Mouse (Mus musculus) CH12.LX (cell line): ENCODE measurements around the gene Sirpb1c. TPM values are rescaled to one million over a fixed set of nuclear protein-coding genes. Genes with fewer than 3 reads are reported as not detected.
"Not testable (repeated sequence)": the region's sequence is repeated elsewhere in the genome, so short reads cannot be mapped to it uniquely, and the experiment has no call there.

ENCODE experiments used
- DNase-seq: peaks from one replicate; pipeline ENCODE4 v3.0.0-alpha.2; 2013; ENCODE audit errors: extremely low read depth
- H3K27ac ChIP-seq: 2 replicates; pipeline ENCODE4 v1.5.1; 2012; ENCODE audit warnings: low read depth, mild to moderate bottlenecking, control low read depth, moderate library complexity; ENCODE audit not compliant: insufficient read depth
- H3K27me3 ChIP-seq: replicated peaks from 2 replicates; pipeline ENCODE3; 2012; ENCODE audit warnings: inconsistent platforms
- H3K36me3 ChIP-seq, 2 experiments: replicated peaks in 1 of 2; 2 replicates each; pipeline versions ENCODE3 to v1.6.1; 2012; ENCODE audit warnings: inconsistent platforms in 1 of 2, low read length in 1 of 2, mild to moderate bottlenecking in 1 of 2, mixed read lengths in 1 of 2, moderate library complexity in 1 of 2; ENCODE audit not compliant: control insufficient read depth in 1 of 2, insufficient read depth in 1 of 2
- H3K4me1 ChIP-seq, 2 experiments: 2 replicates each; pipeline ENCODE4 v1.6.1; 2012; ENCODE audit warnings: inconsistent platforms in 1 of 2, moderate library complexity in 1 of 2; ENCODE audit not compliant: insufficient read depth in 2 of 2, control insufficient read depth in 1 of 2
- H3K4me2 ChIP-seq: 2 replicates; pipeline ENCODE4 v1.6.1; 2012; ENCODE audit warnings: low read depth, mild to moderate bottlenecking, control low read depth; ENCODE audit not compliant: poor library complexity, insufficient read depth, severe bottlenecking
- H3K4me3 ChIP-seq, 3 experiments: fragments of 150-350 bp in 1 of 3; sonication (generic) in 1 of 3; replicated peaks in 1 of 3; 2 replicates each; pipeline versions ENCODE3 to v1.5.1; 2011 to 2012; ENCODE audit warnings: low read depth in 2 of 3, low read length in 2 of 3, mild to moderate bottlenecking in 2 of 3, moderate library complexity in 2 of 3, control low read depth in 1 of 3, improper control_type of control experiment in 1 of 3, inconsistent platforms in 1 of 3, mixed read lengths in 1 of 3; ENCODE audit not compliant: poor library complexity in 1 of 3
- H3K79me2 ChIP-seq: replicated peaks from 2 replicates; pipeline ENCODE4 v1.6.1; 2012; ENCODE audit warnings: mild to moderate bottlenecking, moderate library complexity; ENCODE audit not compliant: control insufficient read depth, poor library complexity, insufficient read depth, severe bottlenecking; ENCODE audit errors: extremely low read depth
- H3K9ac ChIP-seq: 2 replicates; pipeline ENCODE4 v1.6.1; 2012; ENCODE audit warnings: low read depth, mild to moderate bottlenecking, control low read depth, moderate library complexity; ENCODE audit not compliant: insufficient read depth
- H3K9me3 ChIP-seq: replicated peaks from 2 replicates; pipeline ENCODE3; 2012; ENCODE audit warnings: low read length, inconsistent platforms, mixed read lengths
- CHD1 ChIP-seq: IDR thresholded peaks from 2 replicates; pipeline ENCODE4 v1.6.1; 2012; ENCODE audit warnings: low read depth, low read length, improper control_type of control experiment, inconsistent platforms
- CTCF ChIP-seq, 2 experiments: IDR thresholded peaks in 1 of 2; conservative IDR thresholded peaks in 1 of 2; 2 replicates each; pipeline ENCODE4 v1.5.1; 2011 to 2012; ENCODE audit warnings: low read depth in 2 of 2, low read length in 2 of 2, improper control_type of control experiment in 1 of 2, inconsistent platforms in 1 of 2, mild to moderate bottlenecking in 1 of 2, moderate library complexity in 1 of 2
- E2F4 ChIP-seq: IDR thresholded peaks from 2 replicates; pipeline ENCODE4 v1.6.1; 2011; ENCODE audit warnings: low read depth, low read length, improper control_type of control experiment; ENCODE audit not compliant: insufficient replicate concordance
- EP300 ChIP-seq: IDR thresholded peaks from 2 replicates; pipeline ENCODE4 v1.6.1; 2011; ENCODE audit warnings: low read length, improper control_type of control experiment
- GABPA ChIP-seq: IDR thresholded peaks from 2 replicates; pipeline ENCODE4 v1.6.1; 2012; ENCODE audit warnings: low read depth, low read length, improper control_type of control experiment, inconsistent platforms; ENCODE audit not compliant: insufficient replicate concordance
- JUN ChIP-seq: IDR thresholded peaks from 2 replicates; pipeline ENCODE4 v1.6.1; 2011; ENCODE audit warnings: low read depth, mild to moderate bottlenecking, low read length, improper control_type of control experiment, moderate library complexity; ENCODE audit not compliant: insufficient read depth
- KAT2A ChIP-seq: IDR thresholded peaks from 2 replicates; pipeline ENCODE4 v1.6.1; 2012; ENCODE audit warnings: low read length, improper control_type of control experiment, inconsistent platforms; ENCODE audit not compliant: insufficient replicate concordance
- MXI1 ChIP-seq: IDR thresholded peaks from 2 replicates; pipeline ENCODE4 v1.6.1; 2011; ENCODE audit warnings: mild to moderate bottlenecking, low read depth, low read length, improper control_type of control experiment
- MYC ChIP-seq: IDR thresholded peaks from 2 replicates; pipeline ENCODE4 v1.6.1; 2011; ENCODE audit warnings: low read depth, mild to moderate bottlenecking, improper control_type of control experiment, low read length
- NELFE ChIP-seq: IDR thresholded peaks from 2 replicates; pipeline ENCODE4 v1.6.1; 2011; ENCODE audit warnings: low read depth, low read length, improper control_type of control experiment
- PAX5 ChIP-seq: IDR thresholded peaks from 2 replicates; pipeline ENCODE4 v1.6.1; 2012; ENCODE audit warnings: low read length, inconsistent platforms, mixed read lengths
- POLR2AphosphoS2 ChIP-seq: IDR thresholded peaks from 2 replicates; pipeline ENCODE4 v1.6.1; 2011; ENCODE audit warnings: low read depth, low read length, improper control_type of control experiment
- RCOR1 ChIP-seq: conservative IDR thresholded peaks from 2 replicates; pipeline ENCODE4 v1.6.1; 2012; ENCODE audit warnings: low read depth, mild to moderate bottlenecking, inconsistent platforms, low read length, improper control_type of control experiment
- SMC3 ChIP-seq: IDR thresholded peaks from 2 replicates; pipeline ENCODE4 v1.6.1; 2011; ENCODE audit warnings: low read depth, low read length, improper control_type of control experiment
- TCF12 ChIP-seq: IDR thresholded peaks from 2 replicates; pipeline ENCODE4 v1.6.1; 2014; ENCODE audit warnings: low read depth, mild to moderate bottlenecking, inconsistent platforms, low read length, improper control_type of control experiment
- USF2 ChIP-seq: conservative IDR thresholded peaks from 2 replicates; pipeline ENCODE4 v1.6.1; 2011; ENCODE audit warnings: low read depth, low read length, improper control_type of control experiment
- ZKSCAN1 ChIP-seq: IDR thresholded peaks from 2 replicates; pipeline ENCODE4 v1.6.1; 2012; ENCODE audit warnings: low read depth, inconsistent platforms, low read length, improper control_type of control experiment, borderline replicate concordance
- dilution Hi-C: fragments of 300-500 bp; cut with MboI; formaldehyde crosslinking; loops from 2 replicates; pipeline ENCODE4 v1.14.3; 2020; ENCODE audit warnings: low sequenced_read_pairs; ENCODE audit not compliant: extremely low pct_unique_long_range_greater_than_20kb, extremely low pct_ligation_motif_present
- in situ Hi-C: fragments of 300-500 bp; cut with MboI; formaldehyde crosslinking; loops from 3 replicates; pipeline ENCODE4 v1.14.3; 2019; ENCODE audit warnings: low sequenced_read_pairs, low pct_ligation_motif_present, low pct_unique_long_range_greater_than_20kb, mixed read lengths
- polyA plus RNA-seq: library from polyadenylated mRNA; unstranded; fragments of >175 nt; gene quantifications from 2 replicates; pipeline ENCODE4 v1.2.1, GENCODE M21; 2012; ENCODE audit warnings: low read depth; ENCODE audit not compliant: insufficient read length
- total RNA-seq, 2 experiments: library from RNA; depleted of rRNA; stranded (reverse); fragments of 300-350 nt in 1 of 2; fragments of >200 nt in 1 of 2; gene quantifications; 2 replicates each; pipeline ENCODE4 v1.2.3; 2012 to 2014

Gene Sirpb1c
- not detected in 2 replicates for total RNA-seq (2012; rRNA removed)
- not detected in 2 replicates for total RNA-seq (2014; rRNA removed)
- polyA plus RNA-seq = not detected in 2 replicates

DNA sequence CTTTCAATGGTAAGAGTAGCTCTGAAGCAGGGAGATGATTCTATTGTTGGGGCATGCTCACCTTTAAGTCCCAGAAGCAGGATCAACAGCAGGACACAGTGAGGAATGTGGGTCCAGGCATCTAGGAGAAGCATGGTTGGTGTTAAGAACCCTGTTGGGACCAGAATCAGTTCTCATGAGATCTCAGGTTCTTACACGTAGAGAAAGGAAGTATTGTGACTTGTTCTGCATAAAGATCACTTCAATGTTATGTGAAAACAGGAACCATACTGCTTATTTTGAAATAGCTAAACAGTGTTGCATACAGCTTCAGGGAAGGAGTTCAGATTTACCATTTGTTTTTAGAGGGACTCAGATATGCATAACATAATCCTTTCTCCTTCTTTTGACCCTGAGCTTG lies at the start of gene Sirpb1c:
TSS of gene Sirpb1c (minus strand) at position 249 of the 400 bp plus-strand sequence.
- not testable (repeated sequence) for H3K9ac ChIP-seq, DNase-seq

DNA sequence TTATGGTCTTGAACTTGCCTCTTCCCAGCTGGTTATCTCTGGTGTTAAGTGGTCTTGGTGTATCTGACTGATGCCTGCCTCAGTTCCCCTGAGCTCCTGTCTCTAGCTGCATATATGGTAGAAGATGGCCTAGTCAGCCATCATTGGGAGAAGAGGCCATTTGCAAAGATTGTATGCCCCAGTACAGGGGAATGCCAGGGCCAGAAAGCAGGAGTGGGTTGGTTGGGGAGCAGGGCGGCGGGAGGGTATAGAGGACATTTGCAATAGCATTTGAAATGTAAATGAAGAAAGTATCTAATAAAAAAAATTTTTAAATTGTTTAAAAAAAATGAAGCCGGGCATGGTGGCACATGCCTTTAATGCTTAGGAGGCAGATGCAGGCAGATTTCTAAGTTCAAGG lies 38.1 kb upstream of the Sirpb1c start:
- H3K27me3 ChIP-seq = no peaks in the 10 kb centered on the region
- in situ Hi-C loops = no loop called here
- no peak for DNase-seq
- dilution Hi-C loops = no loop called here
- TF ChIP-seq POLR2AphosphoS2 (no peak), RCOR1 (no peak), GABPA (no peak), KAT2A (no peak)
- H3K4me2 ChIP-seq = no peak overlapping the region
- no peaks in the 10 kb centered on the region for H3K4me1 ChIP-seq
- H3K4me3 ChIP-seq = no peak overlapping the region
- no peak overlapping the region for H3K27ac ChIP-seq
- H3K9me3 ChIP-seq = no peaks in the 10 kb centered on the region
- H3K36me3 ChIP-seq = no peaks in the 10 kb centered on the region
- H3K9ac ChIP-seq = no peak overlapping the region
- H3K79me2 ChIP-seq = no peaks in the 10 kb centered on the region

More for the DNA sequence above, at the start of gene Sirpb1c:
- H3K4me3 ChIP-seq, in situ Hi-C loops, H3K9me3 ChIP-seq, H3K27me3 ChIP-seq, H3K4me2 ChIP-seq, dilution Hi-C loops, H3K4me1 ChIP-seq, H3K27ac ChIP-seq, H3K36me3 ChIP-seq, H3K79me2 ChIP-seq: not testable (repeated sequence)

DNA sequence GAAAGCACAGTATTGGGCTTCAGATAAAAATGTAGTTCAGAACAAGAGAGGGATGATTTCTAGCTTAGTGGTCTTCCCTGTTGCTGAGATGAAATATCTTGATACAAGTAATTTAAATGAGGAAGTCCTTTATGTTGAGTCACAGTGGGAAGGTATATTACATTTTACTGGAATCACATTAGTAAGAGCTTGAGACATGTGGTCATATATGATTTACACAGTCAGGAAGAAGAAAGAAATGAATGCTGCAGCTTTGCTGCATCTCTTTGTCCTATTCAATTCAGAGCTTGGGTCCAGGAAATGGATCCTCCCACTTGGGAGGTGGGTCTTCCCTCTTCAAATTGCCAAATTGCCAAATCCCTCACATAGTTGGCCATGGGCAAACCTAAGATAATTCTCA lies 7.4 kb upstream of the Sirpb1c start:
- H3K4me2 ChIP-seq, H3K27me3 ChIP-seq, H3K36me3 ChIP-seq, H3K79me2 ChIP-seq, in situ Hi-C loops, H3K9ac ChIP-seq, DNase-seq, H3K4me1 ChIP-seq, H3K27ac ChIP-seq, dilution Hi-C loops, H3K9me3 ChIP-seq, H3K4me3 ChIP-seq: not testable (repeated sequence)

DNA sequence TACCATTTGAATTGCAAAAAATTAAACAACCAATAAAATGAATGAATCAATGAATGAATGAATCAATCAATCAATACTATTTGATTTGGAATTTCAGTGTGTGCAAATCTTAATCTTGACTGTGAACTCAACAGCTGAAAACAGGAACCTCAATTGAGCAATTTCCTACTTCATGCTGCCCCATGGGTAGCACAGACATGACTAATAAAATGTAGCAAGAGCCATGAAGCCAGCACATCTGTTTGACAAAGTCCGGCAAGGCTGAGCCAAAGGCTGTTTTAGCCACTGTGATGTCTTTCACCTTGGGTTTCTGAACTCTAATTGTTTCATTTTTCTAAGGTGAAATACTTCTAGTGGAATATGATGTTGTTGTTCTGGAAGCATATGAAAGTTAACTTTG lies 1.6 kb upstream of the Sirpb1c start:
- in situ Hi-C loops = no loop called here
- no peak overlapping the region for H3K4me3 ChIP-seq
- H3K36me3 ChIP-seq = no peaks in the 10 kb centered on the region
- H3K27me3 ChIP-seq = no peaks in the 10 kb centered on the region
- H3K9me3 ChIP-seq = no peaks in the 10 kb centered on the region
- dilution Hi-C loops = no loop called here
- no peaks in the 10 kb centered on the region for H3K79me2 ChIP-seq
- TF ChIP-seq GABPA (no peak), SMC3 (no peak), NELFE (no peak), ZKSCAN1 (no peak), CTCF (conservative IDR thresholded peaks at IDR 0.05 in 1 of 2, IDR thresholded peaks at IDR 0.05 in 1 of 2; ENCODE audit: low read depth in 2 of 2, low read length in 2 of 2) (no peak), CHD1 (no peak), USF2 (no peak), PAX5 (no peak), MXI1 (no peak), E2F4 (no peak), MYC (no peak), TCF12 (no peak), JUN (no peak), RCOR1 (no peak), EP300 (no peak)
- no peaks in the 10 kb centered on the region for H3K4me1 ChIP-seq
- no peak overlapping the region for H3K9ac ChIP-seq
- H3K4me2 ChIP-seq = no peak overlapping the region
- no peak overlapping the region for H3K27ac ChIP-seq
- no peak for DNase-seq
